Mouse (Mus musculus) kidney, adult 2 months (tissue): ENCODE results near the gene Nsun2.

Experiments used
- CTCF ChIP-seq: fragments of 200-500 bp; conservative IDR thresholded peaks from 2 replicates; pipeline ENCODE4 v1.5.1; 2011; ENCODE audit warnings: low read depth, mild to moderate bottlenecking, control low read depth, low read length, moderate library complexity, mixed read lengths; ENCODE audit not compliant: insufficient read depth, insufficient read length
- POLR2A ChIP-seq: fragments of 200-500 bp; IDR thresholded peaks from one replicate; pipeline ENCODE4 v1.6.1; 2011; ENCODE audit warnings: low read depth, low read length, control low read depth

GRCm38 (mm10) chr13:69624510-69624909 is 91.0 kb downstream of the Nsun2 start:
- no peak for TF ChIP-seq CTCF
- no peak for TF ChIP-seq POLR2A
